ENCODE assay signal across 16 mouse cellular contexts in genomic region chr9:104878558-104878957, GRCm38 (mm10).
"Had no signal": no experiment of that assay in that cellular context is flagged by ENCODE, and none has a peak within 500 bp of the region (broad histone marks: within the 10 kb centered on the region; RNA-seq: fewer than 3 reads in every experiment).

No protein-coding gene starts in this region.

- H3K9ac ChIP-seq: limb, embryonic 15.5 days; liver, embryonic 13.5 days; liver, postnatal 0 days; lung, embryonic 15.5 days; midbrain, embryonic 13.5 days; neural tube, embryonic 15.5 days had no signal

- H3K4me2 ChIP-seq: limb, embryonic 15.5 days; liver, embryonic 13.5 days; lung, embryonic 15.5 days; midbrain, embryonic 13.5 days; neural tube, embryonic 15.5 days had no signal

- H3K27me3 ChIP-seq: limb, embryonic 15.5 days; liver, embryonic 13.5 days; lung, embryonic 15.5 days; midbrain, embryonic 13.5 days; neural tube, embryonic 15.5 days had no signal

- DNase-seq: kidney, adult 11 months; kidney, adult 9 months; kidney, postnatal 4 days; liver, embryonic 13.5 days; liver, postnatal 0 days; lung, postnatal 14 days; right cerebral cortex, adult 18-20 months; right cerebral cortex, postnatal 25 days had no signal

- H3K36me3 ChIP-seq: limb, embryonic 15.5 days; liver, embryonic 13.5 days; lung, embryonic 15.5 days; midbrain, embryonic 13.5 days; neural tube, embryonic 15.5 days had no signal

- H3K27ac ChIP-seq: kidney, postnatal 0 days; layer of hippocampus, adult 2 months; left cerebral cortex, adult 2 months; limb, embryonic 15.5 days; liver, embryonic 13.5 days; lung, embryonic 15.5 days; midbrain, embryonic 13.5 days; neural tube, embryonic 15.5 days had no signal

- ATAC-seq: liver, postnatal 0 days; midbrain, embryonic 13.5 days had no signal

- H3K4me3 ChIP-seq: layer of hippocampus, adult 2 months; left cerebral cortex, adult 2 months; limb, embryonic 15.5 days; liver, embryonic 13.5 days; lung, embryonic 15.5 days; midbrain, embryonic 13.5 days; myocyte; neural tube, embryonic 15.5 days had no signal

- H3K4me1 ChIP-seq: limb, embryonic 15.5 days; liver, embryonic 13.5 days; lung, embryonic 15.5 days; midbrain, embryonic 13.5 days; neural tube, embryonic 15.5 days had no signal

- H3K9me3 ChIP-seq: limb, embryonic 15.5 days; liver, embryonic 13.5 days; lung, embryonic 15.5 days; midbrain, embryonic 13.5 days; neural tube, embryonic 15.5 days had no signal
